Mouse (Mus musculus): ENCODE data around the gene Lrrc8c.

GRCm38 (mm10) chr5:105635576-105635975 lies 116.4 kb downstream of the Lrrc8c start:
- TF ChIP-seq CTCF (conservative IDR thresholded peaks at IDR 0.05; ENCODE audit: low read length) (no peak), POU5F1 (IDR thresholded peaks at IDR 0.05; ENCODE audit: borderline replicate concordance, low read length) (no peak)

Measured in E14TG2a.4 (cell line).